Mouse (Mus musculus): Measurements from ENCODE around the gene Slc28a2.
"Not testable (repeated sequence)": the region's sequence is repeated elsewhere in the genome, so short reads cannot be mapped to it uniquely, and the experiment has no call there.

DNA sequence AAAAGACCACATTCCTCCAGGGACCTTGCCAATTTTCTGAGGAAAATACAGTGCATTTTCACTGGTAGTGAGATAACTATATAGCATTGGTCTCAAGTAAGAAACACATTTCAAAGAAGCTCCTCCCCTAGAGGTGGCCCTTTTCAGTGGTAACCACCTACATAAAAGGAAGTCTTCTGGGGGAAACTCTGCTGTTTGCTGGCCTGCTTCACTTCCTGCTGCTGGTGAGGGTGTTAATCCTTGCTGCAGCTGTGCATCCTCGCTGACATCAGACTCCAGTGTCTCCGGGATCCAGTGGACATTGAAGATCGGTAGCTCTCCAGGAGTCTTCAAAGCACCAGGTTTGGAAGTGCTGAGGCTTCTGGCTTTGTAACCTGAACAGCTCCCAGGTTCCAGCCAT lies at the start of gene Slc28a2:
- TF ChIP-seq CTCF, EP300 (IDR thresholded peaks at IDR 0.05): not testable (repeated sequence)

All from lung, postnatal 0 days (tissue).